ENCODE assay signal across 8 mouse cellular contexts in the genomic region with DNA sequence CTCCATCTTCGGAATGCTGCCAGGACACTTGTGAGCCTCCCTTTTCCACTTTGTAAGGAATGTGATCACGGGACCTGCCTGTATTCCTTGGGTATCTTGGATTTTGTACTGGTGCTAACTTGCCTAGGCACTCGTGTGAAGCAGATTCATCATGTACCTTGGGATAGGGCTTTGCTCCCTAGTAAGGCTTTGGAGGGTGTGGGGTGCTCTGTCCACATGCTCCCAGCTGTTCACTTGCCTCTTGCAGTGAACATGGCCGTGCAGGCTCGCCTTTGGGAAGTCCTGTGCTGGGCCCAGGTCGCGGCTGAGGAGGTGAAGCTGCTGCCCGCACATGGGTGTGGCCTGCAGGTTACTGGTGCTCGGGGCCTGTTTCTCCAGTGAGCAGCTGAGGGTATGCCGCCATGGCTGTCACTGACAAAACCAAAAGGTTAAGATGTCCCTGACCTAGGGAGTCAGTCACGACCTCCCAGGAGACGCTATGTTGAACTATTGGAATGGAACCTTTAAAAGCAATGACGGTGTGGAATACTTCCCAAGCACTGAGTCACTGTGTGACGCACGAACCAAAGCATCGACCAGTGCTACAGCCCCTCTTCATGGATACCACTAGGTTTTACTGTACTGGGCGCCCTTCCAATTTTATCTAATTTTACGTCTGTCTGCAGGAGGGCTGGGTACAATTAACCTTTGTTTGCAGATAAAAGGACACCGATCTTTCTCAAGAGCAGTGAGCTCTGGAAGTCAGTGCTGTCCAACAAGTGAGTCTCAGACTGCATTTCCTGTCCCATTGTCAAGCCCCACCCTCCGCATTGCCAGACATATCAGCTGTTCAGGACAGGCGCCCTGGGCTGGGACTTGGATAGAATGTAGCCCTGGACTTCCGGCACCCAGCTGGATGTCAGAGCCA. TPM values are rescaled to one million over a fixed set of nuclear protein-coding genes. Genes with fewer than 3 reads are reported as not detected.
DNase-seq lines count a peak whose midpoint lies in the region; ATAC-seq and TF ChIP-seq lines count a peak whose summit lies in the region.

No protein-coding gene starts in this region.

- no peak for DNase-seq in layer of hippocampus, adult 2 months (ENCODE audit: low spot score in 2 of 2)
- no peak for DNase-seq in layer of hippocampus, adult 9-10 months (ENCODE audit: low spot score)
- DNase-seq in gastrocnemius, adult 18-20 months (ENCODE audit: low spot score): peak; percentile 70
- peak; percentile 66 for DNase-seq in induced T-regulatory cell, adult 2 months (ENCODE audit: low read depth)
- peak; percentile 46 for DNase-seq in midbrain, postnatal 0 days (ENCODE audit: low spot score)
- DNase-seq in thymus, adult 18-20 months: no peak

- TF ChIP-seq POLR2A in bone marrow, adult 2 months (IDR thresholded peaks at IDR 0.05; ENCODE audit: borderline replicate concordance, control insufficient read depth, low read depth, low read length): no peak

- H3K9ac ChIP-seq in limb, embryonic 12.5 days (replicated peaks): no peak overlapping the region
- no peak overlapping the region for H3K9ac ChIP-seq in midbrain, postnatal 0 days (replicated peaks; ENCODE audit: low read length, poor library complexity, severe bottlenecking)

- peaks cover 82% of the 10 kb centered on the region for H3K36me3 ChIP-seq in limb, embryonic 12.5 days
- peaks cover 36% of the 10 kb centered on the region for H3K36me3 ChIP-seq in midbrain, postnatal 0 days (ENCODE audit: insufficient read depth, low read length)

- H3K27me3 ChIP-seq in limb, embryonic 12.5 days: no peaks in the 10 kb centered on the region
- H3K27me3 ChIP-seq in midbrain, postnatal 0 days (ENCODE audit: insufficient read depth, low read length): no peaks in the 10 kb centered on the region

- H3K4me3 ChIP-seq in layer of hippocampus, adult 2 months: no peak overlapping the region
- H3K4me3 ChIP-seq in bone marrow, adult 2 months (replicated peaks; ENCODE audit: control insufficient read depth, low read depth, low read length): no peak overlapping the region
- no peak overlapping the region for H3K4me3 ChIP-seq in limb, embryonic 12.5 days (replicated peaks)
- no peak overlapping the region for H3K4me3 ChIP-seq in midbrain, postnatal 0 days (ENCODE audit: low read depth, low read length)

- TF ChIP-seq CTCF in layer of hippocampus, adult 2 months (conservative IDR thresholded peaks at IDR 0.05): no peak
- TF ChIP-seq CTCF in bone marrow, adult 2 months (IDR thresholded peaks at IDR 0.05; ENCODE audit: control insufficient read depth, insufficient read depth, low read length): no peak
- no peak for TF ChIP-seq CTCF in midbrain, postnatal 0 days (IDR thresholded peaks at IDR 0.05)

- no peak overlapping the region for H3K4me2 ChIP-seq in limb, embryonic 12.5 days
- H3K4me2 ChIP-seq in midbrain, postnatal 0 days (ENCODE audit: low read depth, low read length, poor library complexity, severe bottlenecking): no peak overlapping the region

- H3K27ac ChIP-seq in layer of hippocampus, adult 2 months: peak overlapping the region; percentile 60
- peak overlapping the region; percentile 22; the same call in 1 of the 2 replicates for H3K27ac ChIP-seq in bone marrow, adult 2 months (ENCODE audit: control insufficient read depth, insufficient read depth, low read depth, low read length, poor library complexity)
- peak overlapping the region; percentile 62 for H3K27ac ChIP-seq in limb, embryonic 12.5 days
- H3K27ac ChIP-seq in midbrain, postnatal 0 days (ENCODE audit: low read depth, low read length): no peak overlapping the region

- peaks cover 3% of the 10 kb centered on the region for H3K4me1 ChIP-seq in bone marrow, adult 2 months (ENCODE audit: control insufficient read depth, insufficient read depth, low read length)
- peaks cover 34% of the 10 kb centered on the region for H3K4me1 ChIP-seq in limb, embryonic 12.5 days (replicated peaks)
- peaks cover 5% of the 10 kb centered on the region; the same call in 1 of the 2 replicates for H3K4me1 ChIP-seq in midbrain, postnatal 0 days (ENCODE audit: insufficient read depth, low read length)

- no peak for ATAC-seq in limb, embryonic 12.5 days (ENCODE audit: insufficient number of reproducible peaks, insufficient read depth, low FRiP score, low TSS enrichment, low read depth)
- no peak for ATAC-seq in midbrain, postnatal 0 days (ENCODE audit: low FRiP score)

- H3K9me3 ChIP-seq in limb, embryonic 12.5 days: no peaks in the 10 kb centered on the region
- no peaks in the 10 kb centered on the region for H3K9me3 ChIP-seq in midbrain, postnatal 0 days (ENCODE audit: low read length)

- 58% methylated on average over 22 of the region's 22 CpGs for WGBS in bone marrow, adult 2 months
- 19% methylated on average over 22 of the region's 22 CpGs for WGBS in limb, embryonic 12.5 days
- WGBS in midbrain, postnatal 0 days: 19% methylated on average over 22 of the region's 22 CpGs

RNA-seq across cellular contexts. Expression of a gene that starts 5.2 kb away (rescaled TPM):
- total RNA-seq in layer of hippocampus, adult 2 months (2021): 1,000 to 10,000 TPM; 2,438 to 2,531 TPM
- polyA plus RNA-seq in bone marrow, adult 2 months (2011; ENCODE audit: insufficient read depth, insufficient read length, low replicate concordance, missing spikeins): 40.4 and 98.2 TPM in 2 replicates
- over 10,000 TPM in 1 of 2 experiments, 1,000 to 10,000 TPM in 1; 8,476 to 11,435 TPM for total RNA-seq in gastrocnemius, adult 18-20 months (2021)
- 2,206 and 2,264 TPM in 2 replicates for polyA plus RNA-seq in limb, embryonic 12.5 days (2016; fragmentation: Nextera tagmentation; extraction: Ambion mirVana)
- 2,678 and 3,049 TPM in 2 replicates for total RNA-seq in midbrain, postnatal 0 days (2014; rRNA removed)
- 1,705 and 1,726 TPM in 2 replicates for polyA plus RNA-seq in midbrain, postnatal 0 days (2015; fragmentation: Nextera tagmentation; extraction: Ambion mirVana)

RNA-seq across cellular contexts. Expression of a gene that starts 16.1 kb away (rescaled TPM):
- total RNA-seq in layer of hippocampus, adult 2 months (2021): 10 to 100 TPM; 69.9 to 71.9 TPM
- polyA plus RNA-seq in bone marrow, adult 2 months (2011; ENCODE audit: insufficient read depth, insufficient read length, low replicate concordance, missing spikeins): 21.0 and 39.0 TPM in 2 replicates
- 1 to 10 TPM; 5.8 to 6.3 TPM for total RNA-seq in gastrocnemius, adult 18-20 months (2021)
- 24.6 and 27.1 TPM in 2 replicates for polyA plus RNA-seq in limb, embryonic 12.5 days (2016; fragmentation: Nextera tagmentation; extraction: Ambion mirVana)
- total RNA-seq in midbrain, postnatal 0 days (2014; rRNA removed): 33.3 and 33.9 TPM in 2 replicates
- 19.0 and 20.4 TPM in 2 replicates for polyA plus RNA-seq in midbrain, postnatal 0 days (2015; fragmentation: Nextera tagmentation; extraction: Ambion mirVana)

RNA-seq across cellular contexts. Expression of a gene that starts 29.4 kb away (rescaled TPM):
- total RNA-seq in layer of hippocampus, adult 2 months (2021): 10 to 100 TPM; 30.8 to 31.7 TPM
- polyA plus RNA-seq in bone marrow, adult 2 months (2011; ENCODE audit: insufficient read depth, insufficient read length, low replicate concordance, missing spikeins): 12.5 and 25.7 TPM in 2 replicates
- 10 to 100 TPM; 16.3 to 17.7 TPM for total RNA-seq in gastrocnemius, adult 18-20 months (2021)
- polyA plus RNA-seq in limb, embryonic 12.5 days (2016; fragmentation: Nextera tagmentation; extraction: Ambion mirVana): 65.8 and 72.6 TPM in 2 replicates
- total RNA-seq in midbrain, postnatal 0 days (2014; rRNA removed): 34.5 and 45.8 TPM in 2 replicates
- 41.4 and 42.6 TPM in 2 replicates for polyA plus RNA-seq in midbrain, postnatal 0 days (2015; fragmentation: Nextera tagmentation; extraction: Ambion mirVana)

RNA-seq across cellular contexts. Expression of a gene that starts 30.4 kb away (rescaled TPM):
- total RNA-seq in layer of hippocampus, adult 2 months (2021): 10 to 100 TPM; 24.3 to 28.5 TPM
- polyA plus RNA-seq in bone marrow, adult 2 months (2011; ENCODE audit: insufficient read depth, insufficient read length, low replicate concordance, missing spikeins): 314 and 361 TPM in 2 replicates
- 1 to 10 TPM; 6.5 to 8.2 TPM for total RNA-seq in gastrocnemius, adult 18-20 months (2021)
- 224 and 227 TPM in 2 replicates for polyA plus RNA-seq in limb, embryonic 12.5 days (2016; fragmentation: Nextera tagmentation; extraction: Ambion mirVana)
- total RNA-seq in midbrain, postnatal 0 days (2014; rRNA removed): 29.8 and 33.7 TPM in 2 replicates
- polyA plus RNA-seq in midbrain, postnatal 0 days (2015; fragmentation: Nextera tagmentation; extraction: Ambion mirVana): 18.4 and 21.0 TPM in 2 replicates

RNA-seq across cellular contexts. Expression of a gene that starts 30.5 kb away (rescaled TPM):
- total RNA-seq in layer of hippocampus, adult 2 months (2021): 10 to 100 TPM; 70.8 to 75.3 TPM
- polyA plus RNA-seq in bone marrow, adult 2 months (2011; ENCODE audit: insufficient read depth, insufficient read length, low replicate concordance, missing spikeins): 153 and 193 TPM in 2 replicates
- total RNA-seq in gastrocnemius, adult 18-20 months (2021): 100 to 1,000 TPM; 212 to 229 TPM
- 209 and 210 TPM in 2 replicates for polyA plus RNA-seq in limb, embryonic 12.5 days (2016; fragmentation: Nextera tagmentation; extraction: Ambion mirVana)
- total RNA-seq in midbrain, postnatal 0 days (2014; rRNA removed): 23.3 and 48.2 TPM in 2 replicates
- polyA plus RNA-seq in midbrain, postnatal 0 days (2015; fragmentation: Nextera tagmentation; extraction: Ambion mirVana): 136 and 145 TPM in 2 replicates

Comparison
In these comparisons a context has a peak if more than half of its experiments do, and no peak if none do; other contexts are left out.
1. DNase-seq: peak in gastrocnemius, adult 18-20 months (single experiment), induced T-regulatory cell, adult 2 months (single experiment) and midbrain, postnatal 0 days (single experiment); none in layer of hippocampus, adult 2 months (0 of 2), layer of hippocampus, adult 9-10 months (single experiment) and thymus, adult 18-20 months (0 of 2).